Mouse (Mus musculus) stomach, embryonic 16.5 days (tissue): ENCODE measurements around the gene Fam186b. TPM values are rescaled to one million over a fixed set of nuclear protein-coding genes. Genes with fewer than 3 reads are reported as not detected.
A peak's percentile ranks its signal among the peaks of the same experiment; 100 is the strongest.

ENCODE experiments used
- ATAC-seq: fragments of 200-750 bp; cut with Nextera tagmentation; 2 replicates; pipeline ENCODE4 v1.8.0; 2017; ENCODE audit warnings: moderate number of reproducible peaks, moderate TSS enrichment; ENCODE audit not compliant: insufficient read depth, low FRiP score
- H3K27ac ChIP-seq: fragments of 300-500 bp; sonication (generic); 2 replicates; pipeline ENCODE4 v1.5.1; 2014; ENCODE audit warnings: low read length
- H3K27me3 ChIP-seq: fragments of 300-500 bp; sonication (generic); 2 replicates; pipeline ENCODE4 v1.6.1; 2014; ENCODE audit warnings: low read length, control low read depth, mixed read lengths; ENCODE audit not compliant: control insufficient read depth, insufficient read depth
- H3K36me3 ChIP-seq: fragments of 300-500 bp; sonication (generic); 2 replicates; pipeline ENCODE4 v1.6.1; 2014; ENCODE audit warnings: low read length; ENCODE audit not compliant: control insufficient read depth, insufficient read depth
- H3K4me1 ChIP-seq: fragments of 300-500 bp; sonication (generic); 2 replicates; pipeline ENCODE4 v1.6.1; 2014; ENCODE audit warnings: low read length, control low read depth, mixed read lengths; ENCODE audit not compliant: control insufficient read depth, insufficient read depth
- H3K4me2 ChIP-seq: fragments of 300-500 bp; sonication (generic); 2 replicates; pipeline ENCODE4 v1.6.1; 2014; ENCODE audit warnings: low read depth, low read length, mixed read lengths
- H3K4me3 ChIP-seq: fragments of 300-500 bp; sonication (generic); replicated peaks from 2 replicates; pipeline ENCODE4 v1.5.1; 2014; ENCODE audit warnings: mild to moderate bottlenecking, low read length
- H3K9ac ChIP-seq: fragments of 300-500 bp; sonication (generic); 2 replicates; pipeline ENCODE4 v1.6.1; 2014; ENCODE audit warnings: low read length
- H3K9me3 ChIP-seq: fragments of 300-500 bp; sonication (generic); replicated peaks from 2 replicates; pipeline ENCODE4 v1.6.1; 2016; ENCODE audit warnings: low read length, control low read depth; ENCODE audit not compliant: control insufficient read depth
- WGBS: fragments of 180-500 bp; shearing (Covaris S2); extraction: QIAGEN DNeasy Blood & Tissue Kit; methylation state at CpG from one replicate; pipeline ENCODE4 v1.1.7; 2014; 5-methylcytosine and 5-hydroxymethylcytosine counted together
- polyA plus RNA-seq: library from polyadenylated mRNA; unstranded; fragments of >200 nt; fragmentation: Nextera tagmentation; extraction: Ambion mirVana; gene quantifications from 2 replicates; pipeline ENCODE4 v1.2.1, GENCODE M21; 2015

Gene Fam186b
- polyA plus RNA-seq, 1 experiment from 2014 or later, result 0.06 TPM

DNA sequence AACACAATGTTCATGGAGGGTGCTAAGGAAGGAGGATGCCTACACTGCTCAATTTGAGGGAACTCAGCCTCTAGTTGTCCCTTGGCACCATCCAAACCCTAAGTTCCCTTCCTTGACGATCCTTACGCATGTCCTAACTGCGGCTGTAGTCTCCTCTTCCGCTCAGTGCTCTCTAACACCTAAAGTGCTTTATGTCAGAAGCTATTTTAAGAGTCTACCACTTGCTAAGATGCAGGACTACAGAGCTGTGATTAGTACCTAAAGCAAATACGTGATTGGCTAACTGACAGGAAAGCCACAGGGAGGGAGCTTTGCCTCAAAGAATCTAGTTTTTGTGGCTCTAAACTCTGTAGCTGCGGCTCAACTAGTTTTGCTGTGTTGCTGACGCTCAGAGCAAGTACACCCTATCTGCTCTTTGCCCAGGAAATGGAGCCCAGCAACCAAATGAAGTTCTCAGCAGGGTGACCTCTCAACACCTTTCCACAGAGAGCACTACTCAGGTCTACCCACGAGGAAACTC is 40.2 kb upstream of the Fam186b start:
- Histone ChIP-seq H3K4me1 (peaks cover 28% of the 10 kb centered on the region), H3K9ac (no peak overlapping the region), H3K27ac (peak overlapping the region; percentile 4; the same call in 1 of the 2 replicates), H3K4me3 (no peak overlapping the region), H3K4me2 (no peak overlapping the region), H3K36me3 (no peaks in the 10 kb centered on the region), H3K9me3 (no peaks in the 10 kb centered on the region), H3K27me3 (no peaks in the 10 kb centered on the region)
- ATAC-seq, result no peak
- WGBS, result 82% methylated on average over 8 of the region's 8 CpGs

DNA sequence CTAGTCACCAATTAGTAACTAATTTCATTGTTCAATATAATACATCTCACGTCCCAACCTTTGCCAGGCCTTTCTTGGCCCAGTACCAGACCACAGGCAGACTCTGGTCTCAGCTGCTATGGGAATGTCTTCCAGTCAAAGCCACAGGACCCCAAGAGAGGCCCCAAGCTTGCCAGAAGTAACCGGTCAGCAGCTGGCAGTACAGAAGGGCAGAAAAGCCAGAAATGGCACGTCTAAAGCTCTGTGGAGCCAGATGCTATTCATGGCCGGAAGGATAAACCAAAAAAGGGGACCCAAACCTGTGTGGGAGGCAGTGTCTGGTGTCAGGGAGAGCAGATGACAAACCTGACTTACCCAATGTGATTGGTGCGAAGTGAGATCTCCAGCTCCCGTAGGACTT is 38.8 kb upstream of the Fam186b start:
- H3K4me2 ChIP-seq, result no peak overlapping the region
- ATAC-seq, result no peak
- H3K36me3 ChIP-seq, result no peaks in the 10 kb centered on the region
- H3K4me1 ChIP-seq, result peaks cover 25% of the 10 kb centered on the region
- no peaks in the 10 kb centered on the region for H3K27me3 ChIP-seq
- peak overlapping the region; percentile 94 for H3K27ac ChIP-seq
- H3K4me3 ChIP-seq, result no peak overlapping the region
- WGBS, result 49% methylated on average over 6 of the region's 6 CpGs
- H3K9ac ChIP-seq, result no peak overlapping the region
- no peaks in the 10 kb centered on the region for H3K9me3 ChIP-seq

DNA sequence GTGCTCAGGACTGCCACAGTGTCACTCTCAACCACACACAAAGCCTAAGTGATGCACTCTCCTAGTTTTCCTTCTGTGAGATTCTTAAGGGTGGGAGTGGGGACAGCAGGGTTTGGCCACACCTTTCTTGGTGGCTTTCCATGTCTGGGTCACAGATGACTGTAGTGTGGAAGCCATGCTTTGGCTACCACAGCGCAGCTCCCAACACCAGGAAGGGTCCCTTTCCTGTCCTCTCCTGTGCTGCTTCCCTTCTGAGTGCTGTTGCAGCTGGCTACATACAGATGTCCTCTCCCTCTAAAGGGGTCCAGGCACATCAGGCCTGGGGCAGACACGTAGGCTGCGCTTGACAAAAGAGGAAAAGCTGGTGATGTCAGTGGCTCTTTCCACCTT is 38.0 kb upstream of the Fam186b start:
- no peak overlapping the region for H3K4me2 ChIP-seq
- WGBS, result 82% methylated on average over 3 of the region's 3 CpGs
- H3K4me3 ChIP-seq, result no peak overlapping the region
- no peaks in the 10 kb centered on the region for H3K27me3 ChIP-seq
- H3K9ac ChIP-seq, result peak overlapping the region; percentile 41
- ATAC-seq, result peak; percentile 56
- H3K27ac ChIP-seq, result peak overlapping the region; percentile 94
- no peaks in the 10 kb centered on the region for H3K36me3 ChIP-seq
- peaks cover 25% of the 10 kb centered on the region for H3K4me1 ChIP-seq
- no peaks in the 10 kb centered on the region for H3K9me3 ChIP-seq

DNA sequence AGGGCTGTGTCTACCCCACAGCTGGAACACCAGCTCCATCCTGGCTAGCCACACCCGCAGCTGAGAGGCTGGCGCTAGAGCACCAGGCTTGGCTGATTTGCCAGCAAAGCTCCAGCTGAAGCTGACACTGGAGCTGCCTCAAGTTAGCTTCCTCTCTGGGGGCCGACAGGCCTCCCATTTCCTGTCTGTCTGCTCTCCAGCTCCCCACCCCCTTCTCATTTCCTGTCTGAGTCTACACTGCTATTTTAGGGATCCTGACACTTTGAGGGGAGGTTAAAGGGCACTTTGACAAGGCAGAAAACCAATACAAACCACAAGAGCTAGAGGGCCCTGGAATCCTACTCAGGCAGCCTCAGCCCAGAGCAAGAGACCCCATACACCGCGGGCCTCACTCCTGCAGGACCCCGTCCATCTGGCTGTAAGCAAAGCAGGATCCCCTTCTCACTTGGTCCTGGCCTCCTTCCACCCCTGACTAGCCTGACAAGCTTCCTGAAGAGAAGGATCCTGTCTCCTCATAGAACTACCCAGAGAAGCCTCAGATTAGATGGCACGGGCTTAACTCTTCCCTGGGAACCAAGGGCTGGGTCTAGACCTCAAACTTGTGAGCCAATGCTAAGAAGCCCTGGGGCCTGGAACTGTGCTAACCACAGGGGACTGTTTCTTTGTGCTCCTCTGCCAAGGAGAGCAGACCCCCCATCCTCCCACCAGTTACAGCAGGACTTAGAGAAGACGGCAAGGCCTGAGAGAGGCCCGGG is 37.4 kb upstream of the Fam186b start:
- 27% methylated on average over 9 of the region's 9 CpGs for WGBS
- no peaks in the 10 kb centered on the region; the same call in 1 of the 2 replicates for H3K36me3 ChIP-seq
- H3K4me3 ChIP-seq, result no peak overlapping the region
- peak overlapping the region; percentile 5; the same call in 1 of the 2 replicates for H3K4me2 ChIP-seq
- no peaks in the 10 kb centered on the region for H3K9me3 ChIP-seq
- H3K27me3 ChIP-seq, result no peaks in the 10 kb centered on the region
- peak; percentile 81 for ATAC-seq
- peaks cover 25% of the 10 kb centered on the region for H3K4me1 ChIP-seq
- H3K27ac ChIP-seq, result peak overlapping the region; percentile 94
- H3K9ac ChIP-seq, result peak overlapping the region; percentile 41

DNA sequence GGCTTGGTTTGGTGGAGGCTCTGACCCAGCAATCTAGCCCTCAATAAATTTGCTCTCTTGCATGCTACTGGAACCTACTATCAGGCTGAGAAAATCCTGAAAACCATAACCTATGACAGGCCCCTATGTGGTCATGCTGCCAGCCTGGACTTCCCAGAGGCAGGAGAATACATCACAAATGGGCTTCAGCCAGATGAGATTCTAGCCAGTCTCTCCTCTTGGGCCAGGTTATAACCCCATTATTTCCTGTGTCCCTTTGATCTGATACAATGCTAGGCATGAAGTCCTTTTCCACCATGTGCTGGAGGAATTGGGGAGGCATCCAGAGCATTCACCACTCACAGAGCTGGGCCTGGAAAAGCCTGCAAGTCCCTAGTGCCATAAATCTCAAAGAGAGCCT is 36.4 kb upstream of the Fam186b start:
- H3K36me3 ChIP-seq, result peaks cover 9% of the 10 kb centered on the region
- ATAC-seq, result no peak
- no peaks in the 10 kb centered on the region for H3K9me3 ChIP-seq
- H3K4me1 ChIP-seq, result peaks cover 25% of the 10 kb centered on the region
- no peak overlapping the region for H3K4me2 ChIP-seq
- H3K4me3 ChIP-seq, result no peak overlapping the region
- H3K27me3 ChIP-seq, result no peaks in the 10 kb centered on the region
- peak overlapping the region; percentile 94 for H3K27ac ChIP-seq
- H3K9ac ChIP-seq, result no peak overlapping the region

DNA sequence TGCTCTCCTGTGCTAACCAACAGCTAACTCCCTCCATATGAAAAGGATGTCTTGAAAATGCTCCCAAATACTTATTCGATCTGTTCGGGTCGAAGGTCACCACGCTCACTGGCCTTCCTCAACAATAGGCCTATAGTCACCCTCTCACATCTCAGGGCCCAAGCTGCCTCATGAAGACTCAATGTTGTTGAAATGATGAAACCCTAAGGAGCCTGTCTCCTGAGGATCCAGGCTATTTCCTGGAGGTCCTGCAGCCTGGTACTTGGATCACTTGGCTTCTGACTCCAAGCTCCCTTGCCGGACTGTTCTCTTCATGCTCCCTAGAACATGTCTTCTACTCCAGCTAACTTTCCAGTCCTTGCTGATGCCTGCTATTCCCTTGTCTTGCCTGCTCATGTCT is 35.7 kb upstream of the Fam186b start:
- 82% methylated on average over 5 of the region's 5 CpGs for WGBS
- H3K4me1 ChIP-seq, result peaks cover 25% of the 10 kb centered on the region
- H3K36me3 ChIP-seq, result peaks cover 9% of the 10 kb centered on the region
- H3K27ac ChIP-seq, result no peak overlapping the region
- no peak overlapping the region for H3K9ac ChIP-seq
- no peak overlapping the region for H3K4me3 ChIP-seq
- H3K4me2 ChIP-seq, result no peak overlapping the region
- ATAC-seq, result no peak
- H3K27me3 ChIP-seq, result no peaks in the 10 kb centered on the region
- no peaks in the 10 kb centered on the region for H3K9me3 ChIP-seq

DNA sequence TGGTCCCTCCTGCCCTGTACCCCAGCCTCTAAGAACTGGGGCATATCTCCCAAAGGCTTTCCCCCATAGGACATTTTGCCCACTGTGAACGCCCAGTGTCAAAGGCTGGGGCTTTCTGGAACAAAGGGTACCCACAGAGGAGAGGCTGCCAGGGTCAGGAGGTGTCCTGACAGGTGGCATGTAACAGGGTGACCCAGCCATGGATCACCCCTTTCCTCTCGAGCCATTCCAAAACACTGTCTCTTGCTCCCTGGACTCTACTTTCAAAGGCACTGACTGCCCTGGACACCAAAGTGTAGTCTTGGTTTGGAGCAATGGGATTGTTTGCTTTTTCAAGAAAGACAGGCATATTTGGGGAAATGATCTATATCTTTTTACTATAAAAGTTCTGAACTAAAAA is 34.6 kb upstream of the Fam186b start:
- H3K4me2 ChIP-seq, result no peak overlapping the region
- H3K27ac ChIP-seq, result no peak overlapping the region
- 68% methylated on average over 2 of the region's 2 CpGs for WGBS
- H3K27me3 ChIP-seq, result no peaks in the 10 kb centered on the region
- no peak overlapping the region for H3K4me3 ChIP-seq
- H3K36me3 ChIP-seq, result peaks cover 9% of the 10 kb centered on the region
- no peak overlapping the region for H3K9ac ChIP-seq
- ATAC-seq, result no peak
- no peaks in the 10 kb centered on the region for H3K9me3 ChIP-seq
- peaks cover 25% of the 10 kb centered on the region for H3K4me1 ChIP-seq

DNA sequence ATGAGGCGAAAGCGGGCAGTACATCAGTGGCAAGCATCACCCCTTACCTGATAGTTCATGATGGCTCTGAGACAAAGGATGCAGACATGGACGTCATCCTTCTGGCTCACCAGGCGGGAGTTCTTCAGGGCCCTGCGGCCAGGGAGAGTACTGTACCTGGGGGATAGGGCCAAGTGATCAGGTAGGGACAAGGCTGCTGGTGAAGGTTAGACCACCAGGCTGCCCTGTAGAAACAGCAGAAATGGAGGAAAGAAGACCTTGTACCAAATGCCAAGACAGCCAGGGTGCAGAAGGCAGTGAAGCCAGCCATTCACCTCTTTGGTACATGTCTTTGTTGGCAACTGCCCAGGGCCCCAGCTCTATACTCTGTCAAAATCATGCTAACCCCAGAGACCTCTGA is 32.3 kb upstream of the Fam186b start:
- no peak overlapping the region for H3K4me2 ChIP-seq
- H3K9me3 ChIP-seq, result no peaks in the 10 kb centered on the region
- ATAC-seq, result no peak
- WGBS, result 93% methylated on average over 5 of the region's 5 CpGs
- peaks cover 11% of the 10 kb centered on the region for H3K36me3 ChIP-seq
- no peak overlapping the region for H3K27ac ChIP-seq
- no peak overlapping the region for H3K9ac ChIP-seq
- no peaks in the 10 kb centered on the region for H3K27me3 ChIP-seq
- no peak overlapping the region for H3K4me3 ChIP-seq
- H3K4me1 ChIP-seq, result peaks cover 13% of the 10 kb centered on the region; the same call in 1 of the 2 replicates

DNA sequence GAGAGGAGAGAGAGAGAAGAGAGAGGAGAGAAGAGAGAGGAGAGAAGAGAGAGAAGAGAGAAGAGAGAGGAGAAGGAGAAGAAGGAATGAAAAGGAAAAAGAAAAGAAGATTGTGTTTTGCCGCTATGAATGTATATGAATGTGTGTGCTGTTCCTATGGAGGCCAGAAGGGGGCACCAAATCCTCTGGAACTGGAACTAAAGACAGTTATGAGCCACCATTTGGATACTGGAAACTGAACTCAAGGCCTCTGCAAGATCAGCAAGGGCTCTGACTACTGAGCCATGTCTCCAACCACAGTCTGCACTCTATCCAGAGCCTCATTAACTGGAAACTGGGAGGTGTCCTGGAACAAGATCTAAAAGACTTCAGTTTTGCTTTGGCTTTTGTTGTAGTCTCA is 31.3 kb upstream of the Fam186b start:
- peaks cover 14% of the 10 kb centered on the region for H3K36me3 ChIP-seq
- H3K9ac ChIP-seq, result no peak overlapping the region
- H3K27me3 ChIP-seq, result no peaks in the 10 kb centered on the region
- 80% methylated on average over 1 of the region's 1 CpGs for WGBS
- no peak overlapping the region for H3K4me3 ChIP-seq
- no peak overlapping the region for H3K4me2 ChIP-seq
- ATAC-seq, result no peak
- no peaks in the 10 kb centered on the region for H3K9me3 ChIP-seq
- peaks cover 4% of the 10 kb centered on the region; the same call in 1 of the 2 replicates for H3K4me1 ChIP-seq
- H3K27ac ChIP-seq, result no peak overlapping the region
